Mouse (Mus musculus) G1E-ER4 (cell line): Measurements from ENCODE around the gene Specc1. TPM values are rescaled to one million over a fixed set of nuclear protein-coding genes. Genes with fewer than 3 reads are reported as not detected.

Experiments used
- GATA1 ChIP-seq: IDR thresholded peaks from one replicate; pipeline ENCODE4 v1.8.0; 2012; ENCODE audit warnings: low read length, inconsistent platforms
- polyA plus RNA-seq: library from polyadenylated mRNA; stranded (reverse); fragments of >175 nt; gene quantifications from 2 replicates; pipeline ENCODE4 v1.2.3, GENCODE M21; 2012

Specc1 gene
- polyA plus RNA-seq, 1 experiment: 3.0 TPM

- no peak for TF ChIP-seq GATA1
Measured at GRCm38 (mm10) chr11:62243871-62244270, 287.3 kb downstream of the Specc1 start.

DNA sequence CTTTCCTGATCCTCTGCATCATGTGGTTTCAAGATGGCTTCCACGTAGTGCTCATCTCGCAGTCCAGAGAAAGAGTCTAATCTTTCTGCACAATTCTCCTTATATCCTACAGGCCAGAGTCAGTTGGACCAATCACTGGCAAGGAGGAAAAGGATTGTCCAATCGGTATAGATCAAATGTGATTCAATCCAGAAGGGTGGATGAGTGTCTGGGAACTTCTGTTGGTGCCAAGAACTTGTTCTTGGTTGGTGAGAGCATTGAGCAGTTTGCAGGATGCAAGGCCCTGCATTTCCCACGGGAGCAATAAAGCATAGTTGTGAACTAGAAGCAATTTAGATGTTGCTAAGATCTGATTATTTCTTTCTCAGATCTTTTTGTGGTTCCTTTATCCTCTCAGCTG, 287.9 kb downstream of the Specc1 start:
- TF ChIP-seq GATA1: no peak

GRCm38 (mm10) chr11:62247759-62248400, 291.3 kb downstream of the Specc1 start:
- no peak for TF ChIP-seq GATA1

- TF ChIP-seq GATA1: no peak
Measured at GRCm38 (mm10) chr11:62248401-62249244, 292.1 kb downstream of the Specc1 start, which contains the start of gene Adora2b. Gene Adora2b, plus strand, starts transcription at chr11:62248984.

DNA sequence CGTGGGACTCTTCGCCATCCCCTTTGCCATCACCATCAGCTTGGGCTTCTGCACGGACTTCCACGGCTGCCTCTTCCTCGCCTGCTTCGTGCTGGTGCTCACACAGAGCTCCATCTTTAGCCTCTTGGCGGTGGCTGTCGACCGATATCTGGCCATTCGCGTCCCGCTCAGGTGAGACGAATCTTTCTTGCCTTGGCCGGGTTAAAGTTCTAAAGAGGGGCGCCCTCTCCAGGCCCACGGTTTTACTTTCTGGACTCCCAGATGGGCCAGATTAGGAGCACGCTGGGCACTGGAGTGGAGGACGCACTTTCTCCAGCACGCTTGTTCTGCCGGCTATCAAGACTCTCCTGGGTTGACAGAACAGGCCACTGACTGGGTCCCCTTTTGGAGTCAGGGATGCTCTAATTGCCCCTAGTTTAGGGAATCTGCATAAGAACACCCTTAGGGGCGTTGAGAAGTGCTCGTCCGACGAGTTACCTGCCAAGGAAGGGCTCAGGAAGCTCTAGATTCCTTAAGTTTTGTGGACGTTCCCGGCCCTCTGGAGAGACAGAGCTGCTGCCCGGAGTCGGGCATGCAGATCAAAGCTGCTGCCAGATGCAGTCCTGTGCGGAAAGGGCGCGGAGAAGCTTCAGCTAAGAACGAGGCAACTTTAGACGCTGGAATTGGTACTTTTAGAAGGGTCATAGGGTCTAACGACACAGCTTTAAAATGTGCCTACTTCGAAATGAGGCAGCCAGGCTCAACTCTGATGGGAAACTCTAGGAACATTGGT, 292.9 kb downstream of the Specc1 start:
- TF ChIP-seq GATA1: no peak

DNA sequence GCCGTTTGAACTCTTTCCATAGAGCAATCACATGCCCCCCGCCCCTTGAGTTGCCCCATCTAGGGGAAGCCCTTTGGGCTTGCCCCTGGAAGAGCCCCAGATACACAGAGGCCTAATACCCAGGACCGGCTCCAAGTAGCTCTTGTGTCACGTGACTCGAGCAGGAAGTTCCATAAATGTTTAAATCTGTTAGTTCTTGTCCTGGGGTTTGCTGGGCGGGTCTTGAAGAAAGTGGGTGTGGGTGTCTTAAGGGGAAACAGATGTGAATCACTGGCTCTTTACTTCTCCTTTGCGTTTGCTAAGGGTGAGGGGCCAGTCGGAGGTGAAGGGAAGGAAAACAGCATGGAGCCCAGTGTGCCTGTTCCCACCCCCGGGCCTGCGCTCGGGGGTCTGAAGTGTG, 294.5 kb downstream of the Specc1 start:
- TF ChIP-seq GATA1: no peak

- TF ChIP-seq GATA1: no peak
Measured at GRCm38 (mm10) chr11:62253380-62253779, 296.8 kb downstream of the Specc1 start.

DNA sequence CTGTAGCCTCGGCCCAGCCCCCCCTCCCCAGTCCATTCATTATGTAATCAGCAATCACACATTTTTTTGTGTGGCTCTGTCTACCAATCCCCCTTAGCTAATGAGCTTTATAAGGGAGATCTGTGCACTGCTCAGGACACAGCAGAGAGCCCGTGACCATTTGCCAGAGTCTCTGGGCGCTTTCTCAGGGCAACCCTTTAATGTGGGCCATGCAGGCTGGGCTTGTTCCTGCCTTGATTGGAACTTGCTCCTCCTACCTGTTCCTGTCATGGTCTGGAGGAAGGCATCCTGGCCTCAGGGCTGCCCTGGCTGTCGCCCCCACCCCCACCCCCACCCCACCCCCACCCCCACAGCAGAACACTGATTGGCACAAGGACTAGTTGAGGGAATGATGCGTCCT, 302.7 kb downstream of the Specc1 start:
- TF ChIP-seq GATA1: no peak

GRCm38 (mm10) chr11:62263599-62263998, 307.0 kb downstream of the Specc1 start:
- TF ChIP-seq GATA1: no peak

GRCm38 (mm10) chr11:62264018-62264417, 307.5 kb downstream of the Specc1 start:
- no peak for TF ChIP-seq GATA1

DNA sequence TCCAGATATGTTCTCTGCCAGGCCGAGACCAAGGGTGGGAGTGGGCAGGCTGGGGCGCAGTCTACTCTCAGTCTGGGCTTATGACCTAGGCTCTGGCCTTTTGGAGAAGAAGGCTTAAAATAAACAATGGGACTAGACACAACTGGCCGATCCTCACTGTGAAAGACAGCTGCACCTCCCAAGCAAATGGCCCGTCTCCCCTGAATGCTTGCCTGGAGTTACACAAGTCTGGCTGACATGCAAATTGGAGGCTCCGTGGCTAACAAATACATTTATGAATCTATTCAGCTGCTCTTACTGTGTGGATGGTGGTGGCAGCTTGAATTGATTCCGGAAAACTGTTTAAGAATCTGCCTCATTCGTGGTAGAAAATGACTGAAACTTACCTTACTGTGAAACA, 309.1 kb downstream of the Specc1 start:
- no peak for TF ChIP-seq GATA1

GRCm38 (mm10) chr11:62266466-62267214, 310.1 kb downstream of the Specc1 start:
- TF ChIP-seq GATA1: no peak

- no peak for TF ChIP-seq GATA1
Measured at GRCm38 (mm10) chr11:62268381-62268780, 311.8 kb downstream of the Specc1 start.

- TF ChIP-seq GATA1: no peak
Measured at GRCm38 (mm10) chr11:62269097-62269496, 312.5 kb downstream of the Specc1 start.

DNA sequence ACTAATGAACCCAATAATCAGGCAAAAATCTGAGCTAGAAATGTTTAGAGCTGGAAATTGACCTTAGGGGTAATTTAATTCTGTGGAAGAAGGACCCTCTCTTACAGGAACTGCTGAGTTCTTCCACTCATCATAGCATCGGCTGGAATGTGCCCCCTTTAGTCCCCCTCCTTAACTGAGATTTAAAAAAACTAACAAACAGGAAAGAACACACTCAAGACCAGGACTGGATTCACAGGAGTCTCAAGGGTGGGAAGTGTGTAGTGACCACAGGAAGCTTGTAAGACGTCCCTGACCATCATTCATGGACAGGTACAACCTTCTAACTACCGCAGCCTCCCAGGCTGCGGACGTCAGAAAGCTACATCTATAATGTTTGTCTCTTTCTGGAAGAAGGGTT, 314.3 kb downstream of the Specc1 start:
- no peak for TF ChIP-seq GATA1

Other genes starting within 250 kb of the Specc1 start
- gene Slc5a10, start 235.9 kb upstream of the Specc1 start, polyA plus RNA-seq: not detected in 2 replicates
- 7.8 and 8.3 TPM in 2 replicates for gene Prpsap2, start 194.7 kb upstream of the Specc1 start, polyA plus RNA-seq
- gene Ulk2, start 101.7 kb upstream of the Specc1 start, polyA plus RNA-seq: 3.4 and 4.8 TPM in 2 replicates
- gene Akap10, start 26.5 kb upstream of the Specc1 start, polyA plus RNA-seq: 19.3 and 19.9 TPM in 2 replicates